Mouse (Mus musculus): Measurements from ENCODE around the gene Gpr35. TPM values are rescaled to one million over a fixed set of nuclear protein-coding genes. Genes with fewer than 3 reads are reported as not detected.

The Gpr35 gene
- total RNA-seq, 2 experiments from 2014 or later, result 0.62 to 0.76 TPM

DNA sequence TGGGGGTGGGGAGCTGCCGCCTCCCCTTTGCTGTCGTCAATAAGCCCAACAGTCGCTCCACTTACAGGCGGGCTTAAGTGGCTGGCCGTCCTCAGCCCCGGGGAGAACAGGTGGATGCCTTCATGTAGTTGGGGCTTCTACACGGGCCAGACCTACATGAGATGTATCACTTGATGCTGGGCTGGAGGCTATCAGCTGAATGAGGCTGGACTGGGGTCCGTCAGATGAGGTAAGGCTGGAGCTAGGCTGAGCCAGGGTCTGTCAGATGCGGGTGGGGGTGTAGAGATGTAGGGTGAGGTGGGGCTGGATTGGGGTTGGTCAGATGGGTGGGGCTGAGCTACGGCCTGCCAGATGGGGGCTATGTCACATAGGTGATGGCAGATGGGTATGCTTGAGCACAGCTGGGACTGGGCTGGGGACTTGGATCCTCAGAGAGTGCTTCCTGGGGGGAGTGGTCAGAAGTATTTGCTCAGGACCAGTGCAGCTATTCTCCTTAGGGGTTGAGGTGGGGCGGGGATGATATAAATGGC is 28.5 kb downstream of the Gpr35 start:
- DNase-seq (ENCODE audit: low spot score in 2 of 2), result no peak

DNA sequence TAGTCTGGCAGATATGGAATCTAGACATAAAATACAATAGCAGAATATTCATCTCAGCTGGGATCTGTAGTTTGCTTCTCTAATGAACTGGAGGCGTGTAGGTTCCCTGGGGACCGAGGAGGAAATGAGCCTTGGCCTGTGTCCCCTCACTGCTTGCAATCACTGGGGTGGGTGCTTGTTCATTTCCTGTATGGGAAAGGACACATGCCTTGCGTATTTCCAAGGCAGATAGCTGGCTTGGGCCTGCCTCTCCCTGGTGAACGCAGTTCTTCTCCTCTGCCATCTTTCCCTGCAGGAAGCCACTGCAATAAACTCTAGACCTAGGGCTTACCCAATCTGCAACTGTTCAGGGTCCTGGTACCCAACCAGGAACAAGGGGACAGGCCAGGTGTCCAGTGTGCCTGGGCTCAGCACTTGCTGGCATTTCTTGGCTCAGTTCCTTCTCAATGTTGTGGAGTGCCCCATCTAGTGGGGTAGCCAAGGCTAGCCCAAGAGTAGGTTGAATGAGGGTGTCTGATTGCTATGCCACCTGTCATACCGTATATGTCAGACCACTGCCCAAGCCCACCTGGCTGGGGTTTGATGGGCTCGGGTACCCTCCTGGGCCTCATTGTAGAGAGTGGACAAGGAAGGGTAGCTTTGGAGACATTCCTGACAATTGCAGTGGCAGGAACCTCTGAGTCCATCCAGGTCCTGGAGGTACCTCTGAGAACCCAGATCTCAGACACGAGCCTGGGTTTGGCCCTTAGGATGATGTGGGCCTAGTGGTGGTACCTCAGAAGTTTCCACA is 30.6 kb downstream of the Gpr35 start:
- no peak for DNase-seq (ENCODE audit: low spot score in 2 of 2)

DNA sequence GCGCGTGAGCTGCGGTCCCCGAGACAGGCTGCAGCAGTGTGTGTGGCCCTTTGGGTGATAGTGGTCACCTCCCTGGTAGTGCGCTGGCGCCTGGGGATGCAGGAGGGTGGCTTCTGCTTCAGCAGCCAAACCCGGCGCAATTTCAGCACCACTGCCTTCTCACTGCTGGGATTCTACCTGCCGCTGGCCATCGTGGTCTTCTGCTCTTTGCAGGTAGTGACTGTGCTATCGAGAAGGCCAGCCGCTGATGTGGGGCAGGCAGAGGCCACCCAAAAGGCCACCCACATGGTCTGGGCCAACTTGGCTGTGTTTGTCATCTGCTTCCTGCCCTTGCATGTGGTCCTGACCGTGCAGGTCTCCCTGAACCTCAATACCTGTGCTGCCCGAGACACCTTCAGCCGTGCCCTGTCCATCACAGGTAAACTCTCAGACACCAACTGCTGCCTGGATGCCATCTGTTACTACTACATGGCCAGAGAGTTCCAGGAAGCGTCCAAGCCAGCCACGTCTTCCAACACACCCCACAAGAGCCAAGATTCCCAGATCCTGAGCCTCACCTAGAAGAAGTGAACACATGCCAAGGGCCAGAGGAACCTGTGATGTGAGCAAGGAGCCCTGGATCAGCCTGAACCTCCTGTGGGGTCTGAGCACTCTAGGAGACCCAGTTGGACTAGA is 32.4 kb downstream of the Gpr35 start:
- DNase-seq (ENCODE audit: low spot score in 2 of 2), result no peak

DNA sequence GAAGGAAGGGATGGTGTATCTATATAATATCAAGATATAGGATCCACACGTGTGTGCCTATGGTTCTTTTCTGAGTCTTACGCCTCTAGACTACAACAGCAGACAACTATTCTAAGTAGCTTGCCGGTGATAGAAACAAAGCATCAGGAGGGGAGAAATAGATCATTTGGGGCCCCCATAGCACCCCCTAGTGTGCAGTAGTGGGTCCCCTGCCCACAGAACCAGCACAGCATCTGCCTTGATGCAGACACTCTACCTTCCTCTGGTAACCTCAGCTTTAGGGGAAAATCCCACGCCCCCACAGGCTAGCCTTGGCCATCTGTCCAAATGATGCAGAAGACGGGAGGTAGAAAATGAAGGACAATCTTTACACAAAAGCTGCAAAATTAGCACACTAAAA is 34.3 kb downstream of the Gpr35 start:
- DNase-seq (ENCODE audit: low spot score in 2 of 2), result no peak

DNA sequence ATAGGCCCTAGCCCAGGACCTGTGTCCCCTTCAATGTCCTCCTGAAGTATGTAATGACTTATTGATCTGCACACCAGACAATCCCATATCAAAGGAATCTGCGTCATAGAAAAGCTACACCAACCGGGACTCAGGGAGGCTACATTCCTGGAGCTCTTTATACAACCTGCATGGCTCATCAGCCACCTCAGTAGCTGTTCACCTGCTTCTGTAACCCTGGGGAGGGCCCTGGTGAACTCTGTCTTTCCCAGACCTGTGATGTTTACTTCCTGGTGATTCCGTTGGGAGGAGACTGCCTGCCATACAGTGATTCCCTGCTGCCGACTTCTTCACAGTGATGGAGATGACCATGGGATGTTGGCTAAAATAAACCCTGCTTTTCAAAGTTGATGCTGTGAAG is 38.2 kb downstream of the Gpr35 start:
- no peak for DNase-seq (ENCODE audit: low spot score in 2 of 2)

DNA sequence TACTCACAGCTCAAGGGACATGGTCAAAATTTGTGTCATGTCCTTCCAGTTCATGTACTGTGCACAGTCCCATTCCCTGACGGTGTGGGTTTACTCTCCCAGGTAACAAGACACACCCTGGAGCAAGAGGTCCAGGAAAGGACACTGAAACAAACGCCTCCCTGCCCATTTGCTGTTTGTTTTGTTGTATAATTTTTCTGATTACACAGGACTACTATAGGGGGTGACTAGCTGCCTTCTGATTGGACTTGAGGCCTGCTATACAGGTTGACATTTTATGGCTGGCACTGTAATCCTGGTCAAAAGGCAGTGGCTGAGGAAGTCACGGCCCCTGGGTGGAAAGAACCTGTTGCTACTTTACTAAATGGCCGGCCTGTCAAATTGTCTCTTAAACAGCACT is 39.2 kb downstream of the Gpr35 start:
- no peak for DNase-seq (ENCODE audit: low spot score in 2 of 2)

DNA sequence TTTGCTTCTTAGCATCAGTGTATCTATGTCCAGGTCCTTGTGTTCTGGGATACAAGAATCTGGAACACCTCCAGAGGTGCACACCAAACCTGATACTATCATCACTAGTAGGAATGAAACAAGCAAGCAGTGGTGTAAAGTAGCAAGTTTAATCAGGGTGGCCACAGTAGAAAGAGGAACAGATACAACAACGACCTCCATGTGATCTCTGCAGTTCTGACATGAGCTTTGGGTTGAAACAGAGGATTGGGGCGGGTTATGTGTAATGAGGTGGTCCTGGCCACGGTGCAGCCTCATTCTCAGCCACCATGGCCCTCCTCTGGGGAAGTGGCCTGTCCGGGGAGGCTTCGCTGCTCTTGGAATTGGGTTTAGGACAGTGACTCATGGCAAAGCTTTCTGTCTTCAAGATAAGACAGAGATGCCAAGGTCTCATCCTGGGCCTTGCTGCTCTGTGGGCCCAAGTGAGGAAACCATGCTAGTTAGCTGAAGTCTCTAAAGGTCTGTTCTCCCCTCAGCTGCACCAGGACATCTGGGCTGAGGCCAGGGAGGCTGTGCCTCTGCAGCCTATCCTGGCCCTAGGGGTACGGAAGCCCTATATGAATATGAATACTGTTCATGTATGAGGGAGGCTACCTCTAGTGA is 41.7 kb downstream of the Gpr35 start:
- peak in 1 of 2 experiments; percentile 18 for DNase-seq (ENCODE audit: low spot score in 2 of 2)

DNA sequence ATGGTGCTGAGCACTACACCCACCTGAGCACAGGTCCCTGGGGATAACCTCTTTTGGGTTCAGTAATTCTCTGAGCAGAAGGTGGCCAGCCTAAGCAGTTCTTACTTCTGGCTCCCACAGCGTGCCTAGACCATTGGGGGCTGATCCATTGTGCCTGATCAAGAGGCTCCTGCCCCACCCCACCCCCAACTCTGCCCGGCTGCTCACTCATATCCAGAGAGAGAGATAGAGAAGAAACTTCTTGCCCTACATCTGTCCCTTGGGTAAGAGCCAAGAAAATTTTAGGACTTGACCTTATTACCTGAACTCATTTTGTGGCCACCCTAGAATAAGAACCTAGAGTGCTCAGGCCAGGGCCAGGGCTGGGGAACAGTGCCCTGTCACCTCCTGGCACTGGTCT is 42.2 kb downstream of the Gpr35 start:
- no peak for DNase-seq (ENCODE audit: low spot score in 2 of 2)

DNA sequence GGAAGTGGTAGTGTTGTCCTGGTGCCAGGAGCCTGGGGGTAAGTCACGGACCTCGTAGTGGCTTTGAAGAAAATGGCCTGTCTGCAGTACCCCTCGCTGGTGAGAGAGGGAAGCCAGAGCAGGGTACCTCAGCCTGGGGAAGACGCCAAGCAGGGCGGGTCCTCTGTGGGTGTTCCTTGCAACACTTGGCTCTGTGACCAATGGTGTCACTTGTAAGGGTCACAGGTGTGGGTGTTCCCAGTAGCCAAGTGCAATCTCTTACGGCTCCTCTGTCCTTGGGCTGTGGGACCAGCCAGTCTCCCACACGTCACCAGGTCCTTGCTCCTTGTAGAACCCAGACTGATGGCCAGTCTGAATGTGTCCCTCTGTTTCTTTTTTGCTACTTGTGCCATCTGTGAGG is 55.4 kb downstream of the Gpr35 start, which contains the start of gene Aqp12:
Gene Aqp12 (plus strand): TSS at position 274 of the 400 bp plus-strand sequence.
- DNase-seq (ENCODE audit: low spot score in 2 of 2), result no peak

DNA sequence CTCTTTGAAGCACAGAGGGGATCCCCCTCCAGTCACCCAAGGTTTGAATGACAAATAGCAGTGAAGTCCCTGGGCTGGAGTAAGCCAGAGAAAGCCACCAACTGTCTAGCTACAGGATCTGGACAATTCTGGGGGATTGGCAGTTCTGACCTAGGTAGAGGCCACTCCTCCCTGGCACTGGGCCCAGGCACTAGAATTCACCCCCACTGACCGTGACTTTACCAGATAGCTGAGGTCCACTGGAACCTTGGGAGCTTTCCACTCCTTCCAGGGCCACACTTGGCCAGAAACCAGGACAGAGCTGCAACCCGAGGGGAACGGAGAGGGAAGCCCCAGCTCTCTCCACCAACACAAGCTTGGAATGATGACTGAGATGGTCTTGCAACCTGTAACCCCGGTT is 58.5 kb downstream of the Gpr35 start:
- peak; percentile 57 to 75 for DNase-seq (ENCODE audit: low spot score in 2 of 2)

DNA sequence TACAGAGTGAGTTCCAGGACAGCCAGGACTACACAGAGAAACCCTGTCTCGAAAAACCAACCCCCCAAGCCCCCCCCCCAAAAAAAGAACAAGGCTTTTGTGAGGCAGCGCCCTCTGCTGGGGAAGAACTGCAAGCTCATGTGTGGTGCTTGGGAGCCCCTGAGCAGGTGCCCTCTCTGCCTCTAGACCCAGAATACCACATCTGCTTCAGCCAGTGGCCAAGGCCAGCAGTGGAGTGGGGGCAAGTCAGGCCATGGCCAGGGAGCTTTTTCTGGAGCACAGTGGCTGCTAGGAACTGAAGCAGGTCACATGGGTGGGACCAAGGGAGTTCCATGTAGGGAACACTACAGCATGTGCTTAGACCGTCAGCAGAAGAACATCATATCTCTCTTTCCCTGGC is 60.1 kb downstream of the Gpr35 start:
- DNase-seq (ENCODE audit: low spot score in 2 of 2), result no peak

DNA sequence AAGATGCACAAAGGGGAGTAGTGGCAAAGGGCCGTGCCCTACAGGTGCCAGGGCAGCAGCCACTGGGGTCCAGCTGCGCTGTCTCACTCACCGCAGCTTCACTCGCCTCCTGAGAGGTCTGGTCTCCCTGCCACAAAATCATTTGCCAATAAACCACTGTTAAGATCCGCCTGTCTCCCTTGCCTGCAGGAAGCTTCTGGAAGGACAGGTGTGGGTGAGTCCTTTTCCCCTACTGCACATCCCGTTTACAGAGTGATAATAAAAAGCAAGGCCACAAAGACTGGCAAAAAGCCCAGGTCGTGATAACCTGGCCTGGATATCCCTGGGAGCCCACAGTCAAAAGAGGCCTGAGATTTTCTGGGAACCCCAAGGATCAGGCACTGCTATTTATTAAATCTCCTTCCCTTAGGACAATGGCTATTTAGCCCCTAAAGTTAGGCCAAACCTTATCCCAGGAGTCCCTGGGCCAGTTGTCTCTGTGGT is 61.5 kb downstream of the Gpr35 start:
- DNase-seq (ENCODE audit: low spot score in 2 of 2), result no peak

DNA sequence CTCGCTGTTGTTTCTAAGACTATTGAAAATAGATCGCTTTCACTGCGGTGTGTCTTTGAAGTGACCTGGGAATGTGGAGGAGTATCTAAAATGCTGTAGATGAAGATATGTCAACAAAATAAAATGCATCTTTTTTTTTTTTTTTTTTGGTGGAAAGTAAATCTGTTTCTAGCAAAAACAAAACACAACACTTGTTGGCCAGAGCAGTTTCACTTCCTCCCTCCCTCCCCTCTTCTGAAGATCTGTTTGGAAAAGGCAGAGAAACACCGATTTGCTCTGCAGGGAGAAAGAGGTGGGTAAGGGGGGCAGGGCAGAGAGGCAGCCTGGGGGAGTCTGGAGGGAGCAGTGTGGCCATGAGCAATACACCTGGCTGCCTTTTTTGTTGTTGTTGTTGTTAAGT is 62.7 kb downstream of the Gpr35 start:
- DNase-seq (ENCODE audit: low spot score in 2 of 2), result no peak

DNA sequence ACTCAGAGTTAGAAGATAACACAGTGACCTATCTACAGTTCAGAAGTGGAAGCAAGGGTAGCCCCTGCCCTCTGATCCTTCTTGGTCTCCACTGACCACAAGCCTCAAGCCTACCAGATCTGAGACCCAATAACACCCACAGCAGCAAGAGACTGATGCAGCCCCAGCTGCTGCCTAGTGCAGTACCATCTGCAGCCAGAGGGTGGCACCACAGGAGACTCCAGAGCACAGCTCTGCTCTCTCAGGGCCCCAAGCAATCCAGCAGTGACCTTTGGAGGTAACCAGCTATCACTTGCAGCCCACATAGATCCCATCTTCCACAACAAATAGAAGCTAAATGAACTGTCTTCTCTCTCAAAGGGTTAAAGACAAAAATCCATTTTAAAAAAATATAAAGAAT is 63.8 kb downstream of the Gpr35 start:
- peak; percentile 66 to 78 for DNase-seq (ENCODE audit: low spot score in 2 of 2)

DNA sequence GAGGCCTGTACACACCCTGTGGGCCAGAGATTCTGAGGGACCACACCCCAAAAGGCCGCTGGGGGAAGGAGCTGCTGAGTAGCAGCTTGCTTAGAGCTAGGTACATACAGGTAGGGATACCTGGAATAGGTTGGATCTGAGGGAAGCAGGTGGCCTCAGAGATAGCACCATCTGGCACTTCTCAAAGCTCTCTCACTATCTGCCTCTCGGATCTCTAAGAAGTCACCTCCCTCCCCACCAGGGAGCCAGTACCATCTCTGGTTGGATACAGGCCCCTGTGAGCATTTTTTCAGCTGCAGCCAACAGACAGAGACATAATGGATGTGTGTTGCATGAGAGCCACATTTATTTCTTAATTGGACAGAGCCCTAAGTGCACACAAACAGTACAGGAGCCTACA is 64.5 kb downstream of the Gpr35 start:
- DNase-seq (ENCODE audit: low spot score in 2 of 2), result no peak

DNA sequence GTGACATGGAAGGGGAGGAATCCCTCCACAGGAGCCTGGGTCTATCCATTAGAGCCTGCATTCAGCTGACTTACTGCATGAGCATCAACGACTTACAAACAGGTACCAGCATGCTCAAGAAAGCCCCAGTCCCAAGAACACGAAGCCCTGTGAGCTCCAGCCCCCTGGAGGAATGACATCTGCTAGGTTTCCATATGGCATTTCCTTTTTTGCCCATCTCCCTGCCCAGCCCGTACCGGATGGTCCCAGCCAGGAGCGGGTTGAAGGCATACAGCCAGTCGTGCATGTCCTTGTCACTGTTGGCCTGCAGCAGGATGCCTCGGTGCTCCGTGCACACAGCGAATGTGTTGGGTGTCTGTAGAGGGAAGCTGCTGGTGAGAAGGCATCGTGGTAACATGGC is 68.1 kb downstream of the Gpr35 start:
- no peak for DNase-seq (ENCODE audit: low spot score in 2 of 2)

DNA sequence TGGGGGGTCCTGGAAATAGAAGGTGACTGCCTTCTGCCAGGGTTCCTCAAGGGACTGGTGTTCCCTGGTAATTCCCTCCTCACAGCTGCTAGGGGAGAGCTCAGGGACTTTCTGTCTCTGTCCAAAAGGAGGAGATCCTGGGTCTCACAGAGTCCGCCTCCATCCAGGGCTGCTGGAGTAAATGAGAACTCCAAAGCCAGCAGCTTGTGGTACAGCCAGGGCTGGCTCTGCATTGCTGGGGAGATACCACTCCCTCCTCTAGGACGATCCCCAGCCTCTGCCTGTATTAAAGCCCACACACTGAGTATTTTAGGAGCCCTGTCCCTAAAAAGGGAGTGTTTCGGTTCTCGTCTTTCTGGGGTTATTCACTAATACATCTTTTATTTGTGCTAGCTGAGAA is 69.9 kb downstream of the Gpr35 start:
- no peak for DNase-seq (ENCODE audit: low spot score in 2 of 2)

DNA sequence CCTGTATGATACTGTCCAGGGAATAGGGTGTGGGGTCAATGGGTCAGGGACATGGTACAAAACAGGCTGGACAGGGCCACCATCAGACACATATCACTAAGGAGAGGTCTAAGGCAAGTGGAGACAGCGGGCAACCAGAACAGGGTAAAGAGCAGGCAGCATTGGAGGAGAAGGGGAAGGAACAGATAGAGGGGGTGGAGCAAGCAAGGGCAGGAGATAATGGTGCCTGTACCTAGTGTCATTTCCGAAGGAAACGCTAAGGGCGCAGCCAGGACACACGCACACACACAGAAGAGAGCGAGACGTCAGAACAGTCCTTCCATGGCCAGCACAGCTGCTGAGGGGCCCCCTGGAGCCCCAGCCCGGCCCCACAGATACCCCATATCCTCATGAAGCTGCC is 75.9 kb downstream of the Gpr35 start:
- DNase-seq (ENCODE audit: low spot score in 2 of 2), result no peak

DNA sequence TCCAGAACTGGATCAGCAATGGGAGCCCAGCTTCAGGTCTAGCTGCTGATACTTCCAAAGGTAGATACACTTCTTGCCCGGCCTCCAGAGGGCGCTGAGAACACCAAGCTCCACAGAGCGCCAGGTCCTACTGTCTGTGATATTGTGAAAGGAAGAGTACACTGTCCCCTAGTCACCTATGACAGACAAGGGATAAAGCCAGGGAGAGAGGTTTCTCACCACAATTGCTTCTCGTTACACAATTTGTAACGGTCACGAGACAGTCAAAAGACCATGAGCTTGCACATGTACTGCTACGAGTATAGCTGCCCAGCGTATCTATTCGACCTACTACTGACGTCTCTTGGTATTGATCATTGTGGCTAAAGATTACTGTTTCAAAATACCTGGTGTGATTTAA is 78.7 kb downstream of the Gpr35 start:
- DNase-seq (ENCODE audit: low spot score in 2 of 2), result no peak

DNA sequence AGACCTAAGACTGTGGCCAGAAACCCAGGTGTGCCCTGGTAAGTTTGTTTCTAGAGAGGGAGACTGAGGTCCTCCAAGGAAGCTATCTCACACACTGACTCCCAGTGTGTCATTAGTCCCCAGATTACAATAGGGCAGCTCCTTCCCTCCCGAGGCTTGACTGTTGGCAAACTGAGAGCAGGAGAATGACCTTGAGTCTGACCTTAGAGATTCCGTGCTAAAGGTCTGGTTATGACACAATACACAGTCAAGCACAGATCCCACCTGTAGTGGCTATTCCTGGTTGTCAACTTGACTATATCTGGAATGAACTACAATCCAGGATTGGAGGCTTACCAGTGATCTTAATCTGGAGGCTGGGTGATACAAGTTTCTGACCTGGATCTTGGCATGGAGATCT is 79.4 kb downstream of the Gpr35 start:
- no peak for DNase-seq (ENCODE audit: low spot score in 2 of 2)

DNA sequence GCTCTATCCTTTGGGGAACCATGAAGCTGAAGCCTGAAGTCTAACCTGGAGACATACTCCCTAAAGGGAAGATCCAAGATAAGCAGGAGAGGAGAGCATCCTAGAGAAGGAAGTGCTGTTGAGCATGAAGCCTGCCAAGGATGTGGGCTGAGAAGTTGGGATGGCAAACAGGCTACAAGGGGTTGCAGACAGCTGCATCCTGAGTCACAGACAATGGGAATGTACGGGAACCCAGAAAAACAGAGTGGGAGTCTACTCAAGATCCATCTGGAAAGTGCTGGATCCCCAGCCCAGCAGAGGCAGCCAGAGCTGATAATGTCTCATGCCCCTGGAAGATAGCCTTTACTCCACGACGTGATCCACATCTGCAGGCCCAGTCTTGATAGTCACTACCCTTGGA is 80.5 kb downstream of the Gpr35 start:
- no peak for DNase-seq (ENCODE audit: low spot score in 2 of 2)

DNA sequence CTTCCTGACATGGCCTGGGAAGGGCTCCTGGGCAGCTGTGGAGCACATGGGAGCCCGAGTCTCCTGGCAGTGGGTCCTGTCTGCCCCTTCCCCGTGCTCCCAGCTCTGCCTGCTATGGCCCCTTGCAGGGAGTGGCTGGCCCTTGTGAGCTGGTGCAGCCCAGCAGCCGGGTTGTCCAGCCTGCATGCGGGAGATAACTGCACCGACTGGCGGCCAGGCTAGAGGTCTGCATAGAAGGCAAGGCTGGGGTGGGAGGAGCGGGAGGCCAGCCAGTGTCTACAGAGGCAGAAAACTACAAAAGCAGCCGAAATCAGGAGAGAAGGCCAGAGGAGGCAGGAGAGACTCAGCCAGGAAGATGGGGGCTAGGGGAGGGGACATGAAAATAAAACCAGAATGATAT is 83.3 kb downstream of the Gpr35 start:
- DNase-seq (ENCODE audit: low spot score in 2 of 2), result no peak

All from adrenal gland, postnatal 4 days (tissue).